Mouse (Mus musculus) adrenal gland, postnatal 4 days (tissue): ENCODE measurements around the gene Lmntd1. TPM values are rescaled to one million over a fixed set of nuclear protein-coding genes. Genes with fewer than 3 reads are reported as not detected.
"Not testable (repeated sequence)": the region's sequence is repeated elsewhere in the genome, so short reads cannot be mapped to it uniquely, and the experiment has no call there.

Source experiments
- DNase-seq, 2 experiments: peaks; one replicate each; pipeline ENCODE4 v3.0.0; 2021 to 2022; ENCODE audit warnings: low spot score in 2 of 2, mixed read lengths in 2 of 2
- total RNA-seq, 2 experiments: library from RNA; stranded (reverse); gene quantifications; 2 replicates each; pipeline ENCODE4 v1.2.3; 2021

Lmntd1 gene
- total RNA-seq, 2 experiments from 2014 or later: 2.9 to 3.9 TPM

DNA sequence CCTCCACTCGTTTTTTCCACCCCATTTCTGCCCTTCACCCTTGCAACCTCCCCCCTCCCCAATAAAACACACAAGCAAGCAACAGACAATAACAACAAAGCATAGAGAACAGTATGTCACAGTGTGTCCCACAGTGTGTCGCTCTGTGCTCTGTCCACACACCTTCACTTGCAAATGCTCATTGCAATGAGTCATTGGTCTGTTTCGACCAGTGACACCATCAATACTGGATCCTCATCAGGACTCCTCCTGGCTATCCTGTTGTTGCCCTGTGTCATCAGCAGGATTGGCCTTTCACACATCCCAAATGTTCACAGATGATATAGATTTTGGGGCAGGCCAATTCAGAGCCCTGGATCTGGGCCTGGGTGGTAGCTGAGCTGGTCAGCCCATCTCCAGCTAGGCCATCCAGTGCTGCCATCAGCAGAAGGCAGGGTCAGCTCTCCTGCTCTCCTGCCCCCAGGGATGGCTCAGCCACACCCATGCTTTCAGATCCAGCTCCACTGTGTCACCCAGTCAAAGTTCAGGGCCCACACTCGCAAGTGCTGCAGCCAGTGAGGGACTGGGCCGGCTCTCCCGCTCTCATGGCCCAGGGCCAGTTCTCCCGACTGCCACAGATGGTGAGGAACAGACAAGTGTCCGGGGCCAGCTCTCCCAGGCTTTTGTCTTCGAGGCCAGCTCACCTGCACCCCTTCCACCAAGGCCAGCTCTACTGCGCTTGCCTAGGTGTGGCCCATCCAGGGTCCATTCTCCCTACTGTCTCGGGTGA is 267.1 kb downstream of the Lmntd1 start:
- DNase-seq: no peak

DNA sequence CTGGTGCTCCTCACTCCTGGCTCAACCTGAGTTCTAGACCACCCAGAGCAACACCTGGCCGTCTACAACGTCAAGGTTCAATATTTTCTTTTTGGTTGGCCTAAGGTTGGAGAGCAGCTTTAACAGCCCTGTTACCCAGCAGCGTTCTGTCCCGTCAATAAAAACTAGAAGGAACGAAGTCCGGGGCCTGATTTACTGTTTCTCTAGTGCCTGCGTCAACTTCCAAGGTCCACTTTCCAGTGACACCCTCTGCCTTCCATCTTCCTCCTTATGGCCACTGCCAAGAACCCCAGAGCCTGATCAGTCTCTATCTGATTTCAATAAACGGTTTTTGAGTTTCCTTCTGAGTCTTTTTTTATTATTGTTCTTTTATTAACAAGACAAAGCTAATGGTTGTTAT is 267.8 kb downstream of the Lmntd1 start:
- no peak for DNase-seq

DNA sequence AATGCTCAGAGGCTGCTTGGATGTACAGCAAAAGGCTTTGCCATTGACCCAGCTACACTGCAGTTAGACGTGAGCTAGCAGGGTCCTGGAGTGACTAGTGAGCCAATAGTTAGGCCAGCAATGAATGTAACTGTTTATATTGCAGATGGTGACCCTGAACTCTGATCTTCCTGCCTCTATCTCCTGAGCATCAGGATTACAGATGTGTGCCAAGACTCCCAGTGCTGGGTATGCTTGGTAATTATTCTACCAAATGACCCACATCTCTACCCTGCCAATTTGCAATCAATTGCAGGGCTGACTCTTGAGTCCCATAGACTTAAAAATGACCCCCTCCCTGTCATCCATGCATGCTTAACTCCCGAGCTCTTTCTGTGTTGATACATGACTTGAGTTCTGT is 269.4 kb downstream of the Lmntd1 start:
- DNase-seq: no peak

DNA sequence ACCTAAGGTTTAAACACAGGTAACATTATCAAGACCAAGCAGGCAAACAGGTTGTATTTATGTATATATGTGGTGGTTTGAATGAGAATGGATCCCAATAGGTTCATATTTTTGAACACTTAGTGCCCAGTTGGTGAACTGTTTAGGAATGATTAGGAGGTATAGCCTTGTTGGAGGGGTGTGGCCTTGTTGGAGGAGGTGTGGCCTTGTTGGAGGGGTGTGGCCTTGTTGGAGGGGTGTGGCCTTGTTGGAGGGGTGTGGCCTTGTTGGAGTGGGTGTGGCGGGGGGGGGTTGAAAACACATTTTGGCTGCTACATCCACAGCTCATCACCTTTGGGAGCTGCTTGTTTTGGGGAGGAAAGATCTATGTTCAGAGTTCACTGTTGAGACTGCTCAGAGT is 270.7 kb downstream of the Lmntd1 start:
- DNase-seq: no peak

DNA sequence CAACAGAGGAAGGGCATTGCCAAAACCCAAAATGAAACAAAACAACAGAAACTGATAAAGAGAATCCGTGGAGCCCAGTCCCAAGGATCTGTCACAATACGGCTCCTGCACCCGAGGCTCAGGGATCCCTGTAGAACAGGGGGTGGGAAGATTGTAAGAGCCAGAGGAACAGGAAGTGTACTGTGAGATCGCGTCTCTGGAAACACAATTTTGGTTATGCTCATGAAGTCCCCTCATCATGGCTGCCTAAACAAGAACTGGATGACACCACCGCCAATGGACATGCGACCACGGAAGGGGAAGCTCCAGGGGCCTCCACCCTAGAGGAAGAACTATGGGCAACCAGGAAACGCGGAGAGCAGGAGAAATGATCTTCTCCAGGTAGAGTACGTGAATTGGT is 271.3 kb downstream of the Lmntd1 start:
- no peak for DNase-seq

DNA sequence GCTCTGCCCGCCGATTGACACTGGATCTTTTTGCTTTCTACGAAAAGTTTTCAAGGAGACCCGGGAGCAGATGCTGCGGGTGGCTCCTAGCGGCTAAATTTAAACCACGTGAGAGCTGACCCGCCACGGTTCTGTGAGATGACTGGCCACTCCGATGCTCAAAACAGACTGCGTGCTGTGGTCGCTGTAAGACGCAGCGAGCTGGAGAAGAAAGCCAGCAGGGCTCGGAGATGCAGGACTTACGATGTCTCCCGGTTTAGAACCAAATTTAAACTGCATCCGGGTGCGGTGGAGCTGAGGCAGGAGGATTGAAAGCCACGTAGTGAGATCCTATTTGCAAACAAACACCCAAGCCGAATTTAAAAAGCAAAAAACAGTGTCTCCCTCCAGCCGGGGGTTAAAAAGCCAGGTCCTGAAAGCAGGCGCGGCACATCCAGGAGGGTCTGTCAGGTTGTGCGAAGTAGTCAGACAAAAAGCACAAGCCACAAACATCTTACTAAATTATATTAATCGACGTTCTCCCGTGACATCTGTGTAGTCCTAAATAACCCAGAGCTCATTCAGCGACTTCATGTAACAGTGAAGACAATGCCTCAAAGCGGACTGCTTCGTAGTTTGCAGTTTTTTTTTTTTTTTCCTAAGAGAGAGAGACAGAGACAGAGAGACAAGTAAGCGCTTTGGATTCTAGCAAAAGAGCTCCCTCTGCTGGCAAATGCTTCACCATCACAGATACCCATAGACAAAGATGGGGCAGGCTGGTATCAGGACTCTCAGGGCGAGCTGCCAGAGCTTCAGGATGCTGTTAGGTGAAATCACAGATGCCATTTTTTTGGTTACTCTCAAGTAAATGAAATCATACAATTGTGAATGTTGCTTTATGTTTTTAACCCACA is 272.6 kb downstream of the Lmntd1 start:
- peak; percentile 36 to 70 for DNase-seq

DNA sequence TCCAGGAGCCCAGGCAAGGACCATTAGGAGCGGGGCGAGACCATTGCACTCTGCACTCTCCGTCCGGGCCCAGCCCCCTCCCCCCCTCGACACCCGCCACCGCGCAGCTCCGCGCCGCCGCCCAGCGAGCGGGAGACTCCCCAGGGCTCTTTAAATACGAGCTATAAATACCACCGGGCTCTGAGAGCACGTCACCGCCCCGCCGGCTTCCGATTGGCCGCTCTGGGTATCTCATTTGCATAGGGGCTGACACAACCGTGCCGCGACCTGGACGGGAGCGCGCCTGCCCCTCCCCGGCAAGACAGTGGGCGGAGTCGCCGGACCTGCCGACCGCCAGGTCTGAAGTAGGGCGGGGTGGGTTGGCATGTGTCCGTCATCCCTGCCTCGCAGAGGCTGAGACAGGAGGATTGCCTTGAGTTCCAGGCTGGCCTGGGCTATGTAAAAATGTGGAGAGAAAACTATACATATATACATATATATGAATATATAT is 273.4 kb downstream of the Lmntd1 start:
- peak; percentile 86 to 92 for DNase-seq

DNA sequence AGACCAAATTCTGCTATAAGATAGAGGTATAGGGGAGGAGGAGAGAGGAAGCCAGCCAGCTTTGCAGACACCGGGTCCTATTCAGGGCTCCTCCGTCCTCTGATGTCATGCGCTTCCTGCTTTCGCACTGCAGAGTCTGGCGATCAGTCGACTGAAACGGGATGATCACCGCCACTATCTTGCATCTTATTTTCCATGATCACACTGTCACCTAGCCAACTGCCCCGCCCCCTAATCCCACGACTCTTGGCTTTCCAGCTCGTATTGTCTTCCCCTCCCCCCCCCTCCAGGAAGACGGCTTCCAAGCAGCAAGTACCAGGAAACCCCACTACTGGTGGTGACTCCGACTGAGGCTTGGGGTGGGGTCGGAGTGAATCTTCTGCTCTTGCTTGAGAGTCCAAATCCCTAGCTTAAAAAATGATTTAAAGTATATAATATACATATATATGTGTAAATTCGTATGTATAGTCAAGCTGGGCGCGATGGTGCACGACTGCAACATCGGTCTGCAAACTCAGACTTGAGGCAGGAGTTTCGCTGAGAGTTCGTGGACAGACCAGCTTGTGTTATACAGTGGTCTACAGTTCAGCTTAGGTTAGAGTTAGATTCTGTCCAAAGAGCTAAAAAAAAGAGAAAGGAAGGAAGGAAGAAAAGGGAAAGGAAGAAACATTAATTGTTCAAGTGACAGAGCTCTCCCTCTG is 274.0 kb downstream of the Lmntd1 start:
- peak in 1 of 2 experiments; percentile 46 for DNase-seq

DNA sequence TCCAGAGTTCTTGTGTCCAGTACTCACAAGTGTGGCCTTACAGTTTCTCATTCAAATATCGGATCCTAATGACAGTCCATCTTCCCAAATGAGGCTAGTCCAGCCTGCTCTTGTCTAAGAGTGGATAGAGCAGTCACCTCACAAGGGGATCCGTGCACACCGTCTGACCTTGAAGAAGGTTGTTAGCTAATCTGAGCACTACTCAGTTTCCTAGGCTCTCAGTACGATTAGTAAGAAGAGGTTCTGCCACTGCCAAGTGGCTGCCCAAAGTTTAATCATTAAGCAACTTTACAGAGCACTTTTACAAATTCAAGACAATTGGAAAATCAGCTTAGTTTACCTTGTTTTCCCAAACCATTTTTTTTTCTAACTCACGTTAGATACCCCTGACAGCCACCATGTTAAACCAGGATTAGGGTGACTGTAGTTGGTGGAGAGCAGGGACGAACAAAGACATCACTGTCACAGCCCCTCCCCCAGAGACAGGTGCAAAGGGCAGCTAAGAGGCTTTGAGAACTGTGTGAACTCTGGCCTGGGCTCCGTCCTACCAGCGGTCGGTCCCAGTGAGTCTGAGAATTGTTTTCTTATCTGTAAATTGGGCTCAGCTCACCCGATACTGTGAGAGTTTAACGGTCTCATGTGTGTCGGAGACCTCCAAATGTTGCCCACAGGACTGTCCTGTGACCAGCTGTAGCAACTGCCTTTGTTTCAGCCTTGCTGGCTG is 275.4 kb downstream of the Lmntd1 start:
- DNase-seq: no peak

DNA sequence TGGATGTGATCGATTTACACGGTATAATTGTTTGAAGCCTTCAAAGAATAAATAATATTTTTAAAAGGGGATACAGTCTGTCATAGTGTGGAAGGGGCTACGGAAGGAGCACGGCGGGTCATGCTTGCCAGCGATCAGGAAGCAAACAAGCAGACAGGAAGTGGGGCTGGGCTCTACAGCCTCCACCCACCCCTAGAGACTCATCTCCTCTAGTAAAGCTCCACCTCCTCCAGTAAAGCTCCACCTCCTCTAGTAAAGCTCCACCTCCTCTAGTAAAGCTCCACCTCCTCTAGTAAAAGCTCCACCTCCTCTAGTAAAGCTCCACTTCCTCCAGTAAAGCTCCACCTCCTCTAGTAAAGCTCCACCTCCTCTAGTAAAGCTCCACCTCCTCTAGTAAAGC is 276.6 kb downstream of the Lmntd1 start:
- DNase-seq: not testable (repeated sequence)

DNA sequence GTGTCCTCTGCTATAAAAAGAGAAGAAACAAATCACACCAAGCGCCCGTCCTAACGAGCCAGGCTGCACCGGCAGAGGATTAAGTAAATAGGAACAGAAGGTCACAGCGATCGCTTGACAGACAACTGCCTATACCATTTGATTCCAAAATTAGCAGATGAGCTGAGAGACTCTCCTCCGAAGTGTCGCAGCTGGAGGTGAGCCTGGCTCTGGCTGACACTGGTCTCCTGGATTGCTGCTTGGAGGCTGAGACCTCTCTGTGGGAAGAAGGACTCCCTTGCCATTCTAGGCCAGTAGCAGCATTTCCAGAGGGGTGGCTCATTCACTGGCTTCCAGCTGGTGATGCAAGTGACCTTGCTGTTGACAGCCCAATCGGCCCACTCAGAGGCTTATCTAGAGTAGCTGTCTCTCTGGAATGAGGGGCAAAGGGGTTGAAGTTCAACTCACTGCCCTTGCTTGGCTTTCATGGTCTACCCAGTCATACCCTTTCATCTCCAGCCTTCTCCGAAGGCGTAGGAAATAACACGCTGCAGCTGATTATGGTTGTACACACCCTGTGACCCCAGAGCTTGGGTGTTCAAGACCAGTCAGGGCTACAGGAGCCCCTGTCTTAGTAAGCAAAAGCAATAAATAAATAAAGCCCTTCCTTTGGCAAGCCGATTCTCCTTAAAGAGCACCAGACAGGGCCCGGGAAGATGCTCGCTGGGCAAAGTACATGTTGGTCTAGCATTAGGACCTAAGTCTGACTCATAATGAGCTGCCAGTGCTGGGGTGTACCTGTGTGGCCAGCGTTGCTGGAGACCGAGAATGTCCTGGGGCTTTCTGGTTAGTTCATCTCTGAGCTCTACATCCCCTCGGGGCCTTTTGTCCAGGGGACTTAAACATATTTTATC is 278.0 kb downstream of the Lmntd1 start:
- peak in 1 of 2 experiments; percentile 20 for DNase-seq

DNA sequence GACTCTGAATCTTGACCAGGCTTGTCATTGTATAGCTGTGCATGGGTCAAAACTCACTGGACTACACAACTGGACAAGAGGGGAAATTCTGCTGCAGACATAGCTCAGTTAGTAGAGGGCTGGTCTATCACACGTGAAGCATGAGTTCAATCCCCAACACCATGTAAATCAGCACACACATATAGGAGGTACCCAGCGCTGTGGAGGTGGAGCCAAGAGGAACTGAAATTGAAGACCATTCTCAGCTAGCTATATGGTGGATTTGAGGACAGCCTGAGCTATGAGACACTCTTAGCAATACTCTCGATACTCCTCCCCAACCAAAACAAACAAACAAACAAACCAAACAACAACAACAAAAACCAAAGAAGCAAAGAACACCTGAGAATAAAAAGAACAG is 279.9 kb downstream of the Lmntd1 start:
- no peak for DNase-seq

DNA sequence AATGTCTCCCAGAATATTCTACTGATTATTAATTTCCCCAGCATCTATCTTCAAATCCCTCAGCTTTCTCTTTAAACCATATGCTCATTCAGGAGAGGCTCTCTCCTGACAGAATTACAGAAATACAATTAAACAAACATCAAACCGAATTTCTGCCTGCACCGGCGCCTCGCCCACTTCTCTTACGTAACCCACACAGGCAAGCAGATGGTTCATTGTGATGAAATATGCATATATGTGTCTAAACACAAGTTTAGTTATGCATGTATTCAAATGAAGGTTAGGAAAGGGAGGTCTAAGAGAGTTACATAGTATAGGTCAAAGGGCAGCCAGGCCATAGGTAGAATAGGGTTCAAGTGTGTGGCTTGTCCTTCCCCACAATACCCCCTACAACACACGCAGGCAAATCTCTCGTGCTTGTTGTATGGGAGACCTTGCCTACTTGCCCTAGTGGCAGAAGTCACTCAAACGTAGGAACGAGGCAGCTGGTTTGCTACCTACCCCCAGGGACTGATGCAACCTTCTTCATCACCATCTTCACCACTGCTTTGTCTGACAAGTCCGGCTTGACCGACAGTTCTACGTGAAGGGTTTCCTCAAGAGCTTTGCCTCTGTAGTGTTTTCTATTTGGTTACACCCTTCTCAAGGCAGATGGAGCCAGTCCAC is 287.8 kb downstream of the Lmntd1 start:
- no peak for DNase-seq

DNA sequence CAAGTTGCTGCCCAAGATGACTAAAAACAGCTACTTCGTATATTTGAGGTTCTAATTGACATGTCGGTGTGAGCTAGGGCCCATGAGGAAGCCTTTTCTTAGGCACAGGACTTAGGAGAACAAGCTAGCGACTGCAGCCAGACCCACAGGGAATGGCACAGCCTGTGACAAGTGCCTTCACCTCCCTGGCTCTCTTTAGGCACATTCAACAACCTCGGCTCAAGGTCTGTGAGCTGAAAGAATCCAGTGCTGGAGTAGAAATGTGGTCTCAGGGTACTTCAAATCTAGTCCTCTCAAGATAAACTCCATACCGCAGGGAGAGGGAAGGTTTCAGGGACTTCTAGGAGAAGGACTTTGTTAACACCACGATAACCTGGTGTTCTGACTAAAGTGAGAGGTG is 289.0 kb downstream of the Lmntd1 start:
- DNase-seq: no peak

DNA sequence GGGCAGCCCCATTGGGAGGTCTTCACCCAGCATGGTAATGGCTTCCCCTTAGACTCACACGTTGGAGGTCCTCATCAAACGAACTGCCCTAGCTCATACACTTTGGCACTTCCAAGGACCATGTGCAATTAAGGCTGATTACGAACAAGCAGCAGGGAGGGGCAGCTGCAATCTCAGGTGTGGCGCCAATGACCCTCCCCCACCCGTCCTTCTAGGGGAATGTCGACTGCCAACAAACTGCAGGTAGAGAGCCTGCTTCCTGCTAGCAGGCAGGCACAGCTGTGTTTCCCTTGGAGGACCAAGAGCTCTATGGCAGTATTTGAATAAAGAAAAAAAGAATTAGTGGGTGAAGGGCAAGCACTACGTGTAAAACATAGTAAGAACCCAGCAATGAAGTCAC is 289.6 kb downstream of the Lmntd1 start:
- no peak for DNase-seq

DNA sequence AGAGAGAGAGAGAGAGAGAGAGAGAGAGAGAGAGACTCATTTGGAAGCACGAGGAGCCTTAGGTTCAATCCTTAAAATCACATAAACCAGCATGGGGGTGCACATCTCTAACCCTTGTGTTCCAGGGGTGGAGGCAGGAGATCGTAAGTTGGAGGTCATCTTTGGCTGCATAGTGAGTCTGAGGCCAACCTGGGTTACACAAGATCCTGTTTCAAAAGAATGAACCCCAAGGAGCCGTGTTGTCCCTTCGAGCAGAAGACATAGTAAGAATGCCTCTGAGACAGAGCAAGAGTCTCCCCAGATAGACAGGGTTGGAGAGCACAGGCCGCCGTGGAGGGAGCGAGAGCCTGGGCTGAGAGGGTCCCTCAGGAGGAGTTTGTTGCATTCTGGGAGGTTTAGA is 291.9 kb downstream of the Lmntd1 start:
- DNase-seq: no peak

DNA sequence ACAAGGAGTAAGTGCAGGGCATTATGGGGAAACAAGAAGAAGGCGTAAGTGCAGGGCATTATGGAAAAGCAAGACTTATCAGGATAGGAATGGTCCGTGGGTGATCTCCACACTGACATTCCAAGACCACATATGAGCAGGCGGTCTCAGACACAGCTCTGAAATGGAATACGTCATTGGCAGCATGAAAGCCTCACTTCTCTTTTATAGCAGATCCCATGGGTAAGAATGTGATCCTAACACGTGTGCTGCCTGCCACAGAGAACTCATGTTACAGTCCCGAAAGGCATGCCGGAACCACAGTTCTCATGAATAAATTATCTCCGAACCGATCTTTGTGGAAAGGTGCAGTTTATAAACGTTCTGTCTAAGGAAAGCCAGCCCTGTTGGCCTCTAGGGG is 294.0 kb downstream of the Lmntd1 start:
- no peak for DNase-seq
